Comparison of ENCODE assay signal across 11 mouse cellular contexts in genomic region chr5:37901861-37902291, GRCm38 (mm10).
A peak's percentile ranks its signal among the peaks of the same experiment; 100 is the strongest.
DNase-seq lines count a peak whose midpoint lies in the region; ATAC-seq lines count a peak whose summit lies in the region.
"Had no signal": no experiment of that assay in that cellular context is flagged by ENCODE, and none has a peak within 500 bp of the region (broad histone marks: within the 10 kb centered on the region; RNA-seq: fewer than 3 reads in every experiment).

No protein-coding gene starts in this region.

- no peak for DNase-seq in heart, postnatal 25 days (ENCODE audit: low spot score)
- DNase-seq in Muller cell, postnatal 12 days (ENCODE audit: inconsistent ontology term) = peak; percentile 28
- no peak for DNase-seq in urinary bladder, postnatal 4 days (ENCODE audit: low spot score in 2 of 2)
- DNase-seq in right cerebral cortex, postnatal 25 days = no peak
- no peak for DNase-seq in cerebellum, postnatal 36 days
- DNase-seq: adrenal gland, postnatal 10 days; cerebellum, postnatal 10 days had no signal

- H3K4me2 ChIP-seq in heart, embryonic 15.5 days = peak overlapping the region; percentile 31
- H3K4me2 ChIP-seq in embryonic facial prominence, embryonic 15.5 days (replicated peaks) = peak overlapping the region; percentile 52
- peak overlapping the region; percentile 58 for H3K4me2 ChIP-seq in limb, embryonic 12.5 days

- no peak for ATAC-seq in heart, embryonic 15.5 days (replicated peaks; ENCODE audit: insufficient number of reproducible peaks, insufficient read depth, low FRiP score, low read depth)
- peak; percentile 55; the same call in 1 of the 2 replicates for ATAC-seq in embryonic facial prominence, embryonic 15.5 days (ENCODE audit: insufficient number of reproducible peaks, low FRiP score, low TSS enrichment, low read depth)
- no peak; the same call in 1 of the 2 replicates for ATAC-seq in limb, embryonic 12.5 days (ENCODE audit: insufficient number of reproducible peaks, insufficient read depth, low FRiP score, low TSS enrichment, low read depth)

- H3K27me3 ChIP-seq in heart, embryonic 15.5 days = peaks cover 70% of the 10 kb centered on the region
- peaks cover 41% of the 10 kb centered on the region for H3K27me3 ChIP-seq in embryonic facial prominence, embryonic 15.5 days
- peaks cover 95% of the 10 kb centered on the region for H3K27me3 ChIP-seq in limb, embryonic 12.5 days

- H3K27ac ChIP-seq in heart, embryonic 15.5 days = no peak overlapping the region
- no peak overlapping the region for H3K27ac ChIP-seq in embryonic facial prominence, embryonic 15.5 days (replicated peaks)
- H3K27ac ChIP-seq in limb, embryonic 12.5 days = peak overlapping the region; percentile 67
- H3K27ac ChIP-seq: liver, embryonic 14.5 days had no signal

- WGBS in heart, embryonic 15.5 days = 3% methylated on average over 16 of the region's 16 CpGs
- 2% methylated on average over 16 of the region's 16 CpGs for WGBS in embryonic facial prominence, embryonic 15.5 days
- WGBS in limb, embryonic 12.5 days = 2% methylated on average over 16 of the region's 16 CpGs

- intact Hi-C loops in heart, postnatal 25 days (cut with DNase I) = loop anchor here (10.0 kb wide), 1 partner anchor 183 kb away; no protein-coding TSS in a partner anchor

- no peak overlapping the region for H3K9ac ChIP-seq in heart, embryonic 15.5 days
- no peak overlapping the region for H3K9ac ChIP-seq in embryonic facial prominence, embryonic 15.5 days
- 0 out of 2 replicates have a peak overlapping the region, but pooled peaks have one; percentile 23 for H3K9ac ChIP-seq in limb, embryonic 12.5 days (replicated peaks)
- H3K9ac ChIP-seq: liver, embryonic 14.5 days had no signal

- 0 out of 2 replicates have a peak overlapping the region, but pooled peaks have one; percentile 4 for H3K4me3 ChIP-seq in heart, embryonic 15.5 days
- H3K4me3 ChIP-seq in embryonic facial prominence, embryonic 15.5 days (replicated peaks) = peak overlapping the region; percentile 19
- H3K4me3 ChIP-seq in limb, embryonic 12.5 days (replicated peaks) = peak overlapping the region; percentile 27

- H3K4me1 ChIP-seq in heart, embryonic 15.5 days (replicated peaks) = peaks cover 3% of the 10 kb centered on the region; the same call in 1 of the 2 replicates
- peaks cover 38% of the 10 kb centered on the region for H3K4me1 ChIP-seq in embryonic facial prominence, embryonic 15.5 days
- peaks cover 46% of the 10 kb centered on the region for H3K4me1 ChIP-seq in limb, embryonic 12.5 days (replicated peaks)

- H3K36me3 ChIP-seq in heart, embryonic 15.5 days = no peaks in the 10 kb centered on the region
- no peaks in the 10 kb centered on the region for H3K36me3 ChIP-seq in embryonic facial prominence, embryonic 15.5 days
- H3K36me3 ChIP-seq in limb, embryonic 12.5 days = no peaks in the 10 kb centered on the region

- H3K9me3 ChIP-seq in heart, embryonic 15.5 days (replicated peaks) = no peaks in the 10 kb centered on the region
- H3K9me3 ChIP-seq in embryonic facial prominence, embryonic 15.5 days (replicated peaks) = no peaks in the 10 kb centered on the region
- no peaks in the 10 kb centered on the region for H3K9me3 ChIP-seq in limb, embryonic 12.5 days
